Mouse (Mus musculus): ENCODE data around the gene Ptrh2.
A peak's percentile ranks its signal among the peaks of the same experiment; 100 is the strongest.
"Not testable (repeated sequence)": the region's sequence is repeated elsewhere in the genome, so short reads cannot be mapped to it uniquely, and the experiment has no call there.

The Ptrh2 gene

GRCm38 (mm10) chr11:86734241-86734939 is 50.6 kb downstream of the Ptrh2 start:
- no peak for DNase-seq

DNA sequence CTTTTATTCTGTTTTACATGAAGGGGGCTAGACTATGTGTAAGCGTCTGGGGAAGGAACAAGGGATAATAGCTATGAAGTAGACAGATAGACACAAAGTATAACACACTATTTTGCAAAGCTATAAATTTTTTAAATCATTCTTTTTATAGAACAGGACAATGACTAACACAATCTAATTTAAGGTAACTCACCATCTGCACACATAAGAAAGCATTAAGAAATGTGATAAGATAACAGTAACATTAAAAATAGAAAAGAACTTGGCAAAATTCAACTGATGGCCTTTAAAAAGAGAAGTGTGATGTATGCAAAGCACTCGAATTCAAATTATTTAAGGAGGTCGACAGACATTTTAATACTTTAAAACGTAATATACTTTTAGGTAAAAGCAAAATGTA is 51.2 kb downstream of the Ptrh2 start:
- DNase-seq = no peak

DNA sequence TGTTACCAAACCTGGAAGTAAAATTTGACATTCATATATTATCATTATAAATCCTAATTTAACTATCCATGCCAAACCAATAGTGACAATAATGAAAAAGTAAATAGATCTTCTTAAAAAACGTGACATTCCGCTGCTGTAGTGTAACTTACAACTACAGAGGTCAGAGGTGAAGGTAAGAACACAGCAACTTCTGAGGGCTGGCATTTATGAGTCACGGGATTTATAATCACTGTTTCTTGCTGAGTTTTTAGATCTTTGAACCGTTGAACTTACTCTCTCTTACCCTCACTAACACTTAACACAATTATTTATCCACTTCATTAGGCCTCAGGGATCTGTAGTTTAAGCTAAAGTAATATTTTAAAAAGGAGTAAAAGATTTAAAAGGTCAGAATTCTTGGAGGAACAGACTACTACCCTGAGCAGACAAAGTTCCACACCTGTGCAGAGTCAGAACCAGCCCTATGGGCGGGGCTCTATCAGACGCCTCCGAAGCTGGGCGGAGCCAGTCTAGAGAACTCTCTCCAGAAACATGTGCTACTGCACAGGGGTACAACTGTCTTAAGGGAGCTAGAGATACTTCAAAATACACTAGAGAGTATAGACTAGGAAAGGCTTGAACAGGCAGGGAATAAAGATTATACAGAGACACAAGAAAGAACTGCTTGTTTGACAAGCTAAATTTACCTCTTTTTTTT is 53.7 kb downstream of the Ptrh2 start:
- DNase-seq = no peak

DNA sequence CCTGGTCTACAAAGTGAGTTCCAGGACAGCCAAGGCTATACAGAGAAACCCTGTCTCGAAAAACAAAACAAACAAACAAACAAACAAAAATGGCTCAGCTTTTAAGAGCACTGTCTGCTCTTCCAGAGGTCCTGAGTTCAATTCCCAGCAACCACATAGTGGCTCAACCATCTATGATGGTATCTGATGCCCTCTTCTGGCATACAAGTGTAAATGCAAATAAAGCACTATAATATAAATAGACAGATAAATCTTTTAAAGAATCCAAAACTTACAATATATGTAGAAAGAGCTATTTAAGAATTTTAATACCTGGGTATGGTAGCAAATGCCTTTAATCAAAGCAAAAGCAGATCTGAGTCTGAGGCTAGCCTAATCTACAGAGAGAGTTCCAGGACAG is 54.5 kb downstream of the Ptrh2 start:
- not testable (repeated sequence) for DNase-seq

- peak; percentile 15 for DNase-seq
Observed at GRCm38 (mm10) chr11:86738956-86739355, 55.2 kb downstream of the Ptrh2 start.

DNA sequence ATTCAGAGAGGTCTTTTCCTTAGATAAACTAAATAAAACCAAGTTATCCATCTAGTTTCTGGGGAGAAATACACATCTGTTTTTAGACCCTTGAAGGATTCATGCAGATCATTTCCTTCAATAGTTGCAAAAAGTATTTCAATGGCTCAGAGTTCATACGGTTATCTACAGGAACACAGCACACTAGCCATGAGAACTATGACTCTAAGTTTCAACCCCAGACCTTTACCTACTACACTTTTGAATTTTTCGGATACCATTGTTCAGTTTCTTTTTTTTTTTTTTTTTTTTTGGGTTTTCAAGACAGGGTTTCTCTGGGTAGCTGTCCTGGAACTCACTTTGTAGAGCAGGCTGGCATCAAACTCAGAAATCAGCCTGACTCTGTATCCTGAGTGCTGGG is 55.7 kb downstream of the Ptrh2 start:
- no peak for DNase-seq

DNA sequence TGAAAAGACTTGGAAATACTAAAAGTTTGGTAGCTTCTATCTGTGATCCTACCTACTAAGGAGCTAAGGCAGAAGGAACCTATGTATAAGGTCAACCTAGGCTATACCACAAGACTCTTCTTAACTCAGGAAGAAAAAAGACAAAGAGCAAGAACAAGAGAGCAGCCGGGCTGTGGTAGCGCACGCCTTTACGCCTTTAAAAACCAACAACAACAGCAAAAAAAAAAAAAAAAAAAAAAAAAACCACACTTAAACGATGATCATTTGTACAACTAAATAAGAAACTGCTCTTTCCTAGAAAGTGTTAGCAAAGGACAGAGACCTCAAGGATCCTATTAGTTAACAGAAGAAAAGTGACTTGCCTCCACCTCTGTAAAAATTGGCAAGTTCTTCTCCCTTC is 57.7 kb downstream of the Ptrh2 start:
- no peak for DNase-seq
